Mouse (Mus musculus) liver, adult 2 months (tissue): ENCODE results near the gene Papola. TPM values are rescaled to one million over a fixed set of nuclear protein-coding genes. Genes with fewer than 3 reads are reported as not detected.

ENCODE experiments used
- DNase-seq: peaks from one replicate; pipeline ENCODE4 v3.0.0-alpha.2; 2011; ENCODE audit warnings: low read depth, low spot score; ENCODE audit errors: extremely low read depth
- H3K27ac ChIP-seq: fragments of 200-500 bp; replicated peaks from 2 replicates; pipeline ENCODE4 v1.5.1; 2012; ENCODE audit warnings: low read depth, mild to moderate bottlenecking, control low read depth, inconsistent platforms, low read length; ENCODE audit not compliant: insufficient read depth
- H3K27me3 ChIP-seq: fragments of 200-500 bp; 2 replicates; pipeline ENCODE4 v1.6.1; 2012; ENCODE audit warnings: mild to moderate bottlenecking, moderate library complexity, low read length, inconsistent platforms; ENCODE audit not compliant: control insufficient read depth, insufficient read depth
- H3K36me3 ChIP-seq: fragments of 200-500 bp; 2 replicates; pipeline ENCODE4 v1.6.1; 2012; ENCODE audit warnings: low read length, inconsistent platforms; ENCODE audit not compliant: control insufficient read depth, insufficient read depth
- H3K4me1 ChIP-seq: fragments of 200-500 bp; 2 replicates; pipeline ENCODE4 v1.6.1; 2011; ENCODE audit warnings: low read length; ENCODE audit not compliant: control insufficient read depth, insufficient read depth
- H3K4me3 ChIP-seq: fragments of 200-500 bp; 2 replicates; pipeline ENCODE4 v1.5.1; 2011; ENCODE audit warnings: low read depth, mild to moderate bottlenecking, control low read depth, low read length, moderate library complexity; ENCODE audit not compliant: insufficient read depth
- H3K79me2 ChIP-seq: fragments of 200-500 bp; 2 replicates; pipeline ENCODE4 v1.6.1; 2012; ENCODE audit warnings: inconsistent platforms, mild to moderate bottlenecking, low read length, moderate library complexity; ENCODE audit not compliant: control insufficient read depth, insufficient read depth
- H3K9ac ChIP-seq: fragments of 200-500 bp; 2 replicates; pipeline ENCODE4 v1.6.1; 2012; ENCODE audit warnings: low read depth, mild to moderate bottlenecking, control low read depth, inconsistent platforms, low read length
- CTCF ChIP-seq: fragments of 200-500 bp; IDR thresholded peaks from 2 replicates; pipeline ENCODE4 v1.5.1; 2011; ENCODE audit warnings: low read depth, low read length, control low read depth
- POLR2A ChIP-seq: fragments of 200-500 bp; IDR thresholded peaks from 2 replicates; pipeline ENCODE4 v1.6.1; 2011; ENCODE audit warnings: low read length, control low read depth; ENCODE audit not compliant: insufficient read depth; ENCODE audit errors: extremely low read depth
- WGBS: fragments of 180-500 bp; shearing (Covaris S2); methylation state at CpG from one replicate; pipeline ENCODE4 v1.1.7; 2018; 5-methylcytosine and 5-hydroxymethylcytosine counted together
- polyA plus RNA-seq: library from polyadenylated mRNA; depleted of rRNA; stranded (reverse); fragments of >200 nt; gene quantifications from 2 replicates; pipeline ENCODE4 v1.2.3, GENCODE M21; 2012
- total RNA-seq: library from RNA; depleted of rRNA; stranded (reverse); fragments of >200 nt; gene quantifications from 2 replicates; pipeline ENCODE4 v1.2.3, GENCODE M21; 2014

The Papola gene
- total and polyA plus RNA-seq, 2 experiments, result 42.0 to 68.4 TPM

- no peak for DNase-seq
- Histone ChIP-seq H3K9ac (no peak overlapping the region), H3K79me2 (no peaks in the 10 kb centered on the region), H3K36me3 (no peaks in the 10 kb centered on the region), H3K27ac (no peak overlapping the region), H3K4me3 (no peak overlapping the region), H3K27me3 (no peaks in the 10 kb centered on the region), H3K4me1 (peaks cover 7% of the 10 kb centered on the region; the same call in 1 of the 2 replicates)
- 71% methylated on average over 3 of the region's 3 CpGs for WGBS
- TF ChIP-seq CTCF, result no peak
- TF ChIP-seq POLR2A, result no peak
Observed at GRCm38 (mm10) chr12:105761629-105762028, 22.9 kb upstream of the Papola start.

DNA sequence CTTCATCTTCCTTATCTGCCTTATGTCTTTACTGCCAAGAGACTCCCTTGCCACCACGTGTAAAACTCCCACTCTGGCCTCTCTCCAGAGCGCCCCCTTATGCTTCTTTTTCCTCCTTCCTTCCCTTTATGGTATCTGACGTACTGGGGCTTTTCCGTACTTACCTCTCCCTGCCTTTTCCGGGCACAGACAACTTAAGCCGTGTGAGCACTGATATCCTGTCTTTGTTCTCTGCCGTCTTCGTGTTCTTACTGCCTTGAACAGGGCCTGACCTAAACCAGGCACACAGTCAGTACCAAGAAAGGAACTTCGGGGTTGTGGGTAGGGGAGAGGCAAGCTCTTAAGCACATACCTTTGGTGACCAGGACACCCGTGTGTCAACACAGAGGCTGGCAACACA, 14.8 kb upstream of the Papola start:
- WGBS, result 73% methylated on average over 10 of the region's 10 CpGs
- Histone ChIP-seq H3K36me3 (no peaks in the 10 kb centered on the region), H3K27me3 (no peaks in the 10 kb centered on the region), H3K4me1 (no peaks in the 10 kb centered on the region), H3K4me3 (no peak overlapping the region), H3K79me2 (no peaks in the 10 kb centered on the region), H3K27ac (no peak overlapping the region), H3K9ac (no peak overlapping the region)
- no peak for TF ChIP-seq CTCF
- no peak for TF ChIP-seq POLR2A
- no peak for DNase-seq

GRCm38 (mm10) chr12:105774871-105775270, 9.6 kb upstream of the Papola start:
- Histone ChIP-seq H3K36me3 (no peaks in the 10 kb centered on the region), H3K27me3 (no peaks in the 10 kb centered on the region), H3K4me1 (no peaks in the 10 kb centered on the region), H3K27ac (no peak overlapping the region), H3K79me2 (no peaks in the 10 kb centered on the region), H3K4me3 (no peak overlapping the region), H3K9ac (no peak overlapping the region)
- WGBS, result 52% methylated on average over 7 of the region's 7 CpGs
- TF ChIP-seq CTCF (no peak), POLR2A (no peak)
- DNase-seq, result no peak

GRCm38 (mm10) chr12:105777651-105778050, 6.8 kb upstream of the Papola start:
- H3K4me1 ChIP-seq, result no peaks in the 10 kb centered on the region
- no peak overlapping the region for H3K9ac ChIP-seq
- H3K27ac ChIP-seq, result no peak overlapping the region
- no peaks in the 10 kb centered on the region for H3K79me2 ChIP-seq
- no peak overlapping the region for H3K4me3 ChIP-seq
- no peak for DNase-seq
- no peaks in the 10 kb centered on the region for H3K27me3 ChIP-seq
- TF ChIP-seq POLR2A, result no peak
- WGBS, result 88% methylated on average over 4 of the region's 4 CpGs
- no peaks in the 10 kb centered on the region for H3K36me3 ChIP-seq

DNA sequence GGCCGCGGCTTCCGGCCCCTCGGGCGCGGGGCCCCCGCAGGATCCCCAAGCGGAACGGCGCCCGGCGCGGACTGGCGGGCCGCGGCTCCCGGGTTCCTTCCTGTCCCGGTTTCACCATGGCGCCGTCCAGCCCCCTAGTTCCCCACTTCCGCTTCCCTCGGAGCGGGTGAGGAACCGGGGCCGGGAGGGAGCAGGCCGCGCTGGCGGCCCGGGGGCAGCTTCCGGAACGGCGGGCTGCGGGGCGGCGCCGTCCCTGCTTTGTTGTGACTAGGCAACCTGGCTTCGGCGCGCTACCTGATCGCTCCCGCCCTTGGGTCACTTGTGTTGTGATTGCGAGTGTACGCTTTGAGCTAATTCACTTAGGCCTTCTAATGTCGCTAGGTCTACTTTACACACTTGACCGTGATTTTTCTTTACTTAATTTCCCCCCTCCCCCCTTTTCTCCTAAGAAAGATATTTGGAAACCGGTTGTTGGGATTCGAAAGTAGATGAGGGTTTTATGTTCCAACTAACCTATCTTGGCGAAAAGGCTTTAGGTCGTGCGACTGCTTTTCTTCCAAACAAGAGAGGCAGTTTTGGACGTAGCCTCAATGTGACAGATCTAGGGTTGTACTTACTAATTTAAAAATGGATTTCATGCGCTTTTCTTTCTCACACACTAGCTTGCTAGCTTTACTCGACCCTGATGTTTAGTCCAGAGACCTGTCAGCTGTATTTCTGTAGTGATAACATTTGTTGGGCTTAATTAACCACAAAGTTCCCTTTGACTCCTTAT, 693 bp downstream of the Papola start:
- WGBS, result 1% methylated on average over 52 of the region's 53 CpGs
- Histone ChIP-seq H3K79me2 (peaks cover 24% of the 10 kb centered on the region), H3K4me1 (peaks cover 15% of the 10 kb centered on the region), H3K27me3 (no peaks in the 10 kb centered on the region), H3K4me3 (peak overlapping the region; percentile 91), H3K9ac (peak overlapping the region; percentile 95), H3K27ac (peak overlapping the region; percentile 88), H3K36me3 (no peaks in the 10 kb centered on the region)
- TF ChIP-seq CTCF, result no peak
- no peak for TF ChIP-seq POLR2A
- peak; percentile 50 for DNase-seq

- Histone ChIP-seq H3K4me1 (peaks cover 19% of the 10 kb centered on the region), H3K27me3 (no peaks in the 10 kb centered on the region), H3K9ac (peak overlapping the region; percentile 6; the same call in 1 of the 2 replicates), H3K27ac (no peak overlapping the region), H3K79me2 (peaks cover 31% of the 10 kb centered on the region), H3K4me3 (peak overlapping the region; percentile 91; the same call in 1 of the 2 replicates), H3K36me3 (peaks cover 2% of the 10 kb centered on the region)
- no peak for DNase-seq
- TF ChIP-seq CTCF, result no peak
- no peak for TF ChIP-seq POLR2A
- WGBS, result 26% methylated on average over 1 of the region's 1 CpGs
Observed at GRCm38 (mm10) chr12:105786113-105786512, 1.6 kb downstream of the Papola start.
